Mouse (Mus musculus) hindbrain, embryonic 13.5 days (tissue): Measurements from ENCODE around the gene Rhou. TPM values are rescaled to one million over a fixed set of nuclear protein-coding genes. Genes with fewer than 3 reads are reported as not detected.
"Not testable (repeated sequence)": the region's sequence is repeated elsewhere in the genome, so short reads cannot be mapped to it uniquely, and the experiment has no call there.

Experiments used
- ATAC-seq: fragments of 200-750 bp; cut with Nextera tagmentation; 2 replicates; pipeline ENCODE4 v1.8.0; 2017; ENCODE audit warnings: moderate TSS enrichment; ENCODE audit not compliant: low FRiP score
- H3K27ac ChIP-seq: fragments of 300-500 bp; sonication (generic); 2 replicates; pipeline ENCODE4 v1.5.1; 2015; ENCODE audit warnings: inconsistent platforms, mild to moderate bottlenecking, moderate library complexity
- H3K27me3 ChIP-seq: fragments of 300-500 bp; sonication (generic); 2 replicates; pipeline ENCODE4 v1.6.1; 2015; ENCODE audit warnings: mild to moderate bottlenecking, inconsistent platforms
- H3K36me3 ChIP-seq: fragments of 300-500 bp; sonication (generic); 2 replicates; pipeline ENCODE4 v1.6.1; 2015; ENCODE audit warnings: mild to moderate bottlenecking, inconsistent platforms
- H3K4me1 ChIP-seq: fragments of 300-500 bp; sonication (generic); replicated peaks from 2 replicates; pipeline ENCODE4 v1.6.1; 2015; ENCODE audit warnings: inconsistent platforms
- H3K4me2 ChIP-seq: fragments of 300-500 bp; sonication (generic); 2 replicates; pipeline ENCODE4 v1.6.1; 2015; ENCODE audit warnings: inconsistent platforms, mild to moderate bottlenecking, moderate library complexity
- H3K4me3 ChIP-seq: fragments of 300-500 bp; sonication (generic); 2 replicates; pipeline ENCODE4 v1.5.1; 2015; ENCODE audit warnings: mild to moderate bottlenecking, inconsistent platforms
- H3K9ac ChIP-seq: fragments of 300-500 bp; sonication (generic); 2 replicates; pipeline ENCODE4 v1.6.1; 2015; ENCODE audit warnings: mild to moderate bottlenecking, inconsistent platforms
- H3K9me3 ChIP-seq: fragments of 300-500 bp; sonication (generic); 2 replicates; pipeline ENCODE4 v1.6.1; 2016; ENCODE audit warnings: inconsistent platforms
- WGBS: fragments of 180-500 bp; shearing (Covaris S2); methylation state at CpG from one replicate; pipeline ENCODE4 v1.1.7; 2015; 5-methylcytosine and 5-hydroxymethylcytosine counted together
- polyA plus RNA-seq: library from polyadenylated mRNA; unstranded; fragments of >200 nt; fragmentation: Nextera tagmentation; extraction: Ambion mirVana; gene quantifications from 2 replicates; pipeline ENCODE4 v1.2.1, GENCODE M21; 2015

Gene Rhou
- polyA plus RNA-seq, 1 experiment from 2014 or later = 11.3 TPM

- not testable (repeated sequence) for H3K9ac ChIP-seq, H3K9me3 ChIP-seq, H3K4me2 ChIP-seq, H3K27ac ChIP-seq, H3K4me3 ChIP-seq, ATAC-seq, H3K36me3 ChIP-seq
- H3K4me1 ChIP-seq = peaks cover 24% of the 10 kb centered on the region
- WGBS = 63% methylated on average over 3 of the region's 3 CpGs
- peaks cover 28% of the 10 kb centered on the region for H3K27me3 ChIP-seq
These were observed 22.0 kb upstream of the Rhou start for GRCm38 (mm10) chr8:123631746-123632145.

DNA sequence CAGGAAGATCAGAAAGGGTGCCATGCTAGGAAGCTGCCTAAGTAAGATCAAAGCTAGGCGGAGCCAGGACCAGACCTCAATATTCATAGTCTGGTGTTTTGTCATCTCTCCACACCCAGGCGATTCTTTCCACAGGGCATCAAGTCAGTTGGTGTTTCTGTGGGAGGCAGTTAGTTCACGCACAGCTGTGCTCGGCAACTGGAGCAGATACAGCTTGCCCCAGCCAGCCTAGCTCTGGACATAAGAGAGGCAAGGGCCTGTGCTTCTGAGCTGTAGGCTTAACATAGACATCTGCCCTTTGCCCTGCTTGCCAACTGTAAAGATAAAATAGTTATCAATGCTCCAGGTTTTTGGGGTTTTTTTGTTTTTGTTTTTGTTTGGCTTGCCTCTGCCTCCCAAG lies 21.5 kb upstream of the Rhou start:
- Histone ChIP-seq H3K4me3 (no peak overlapping the region), H3K36me3 (no peaks in the 10 kb centered on the region), H3K27me3 (peaks cover 24% of the 10 kb centered on the region), H3K9me3 (no peaks in the 10 kb centered on the region), H3K9ac (no peak overlapping the region), H3K4me1 (peaks cover 24% of the 10 kb centered on the region), H3K27ac (no peak overlapping the region), H3K4me2 (no peak overlapping the region)
- no peak for ATAC-seq
- 84% methylated on average over 4 of the region's 4 CpGs for WGBS

GRCm38 (mm10) chr8:123633801-123634200 lies 19.9 kb upstream of the Rhou start:
- H3K27ac ChIP-seq = no peak overlapping the region
- WGBS = 72% methylated on average over 7 of the region's 7 CpGs

DNA sequence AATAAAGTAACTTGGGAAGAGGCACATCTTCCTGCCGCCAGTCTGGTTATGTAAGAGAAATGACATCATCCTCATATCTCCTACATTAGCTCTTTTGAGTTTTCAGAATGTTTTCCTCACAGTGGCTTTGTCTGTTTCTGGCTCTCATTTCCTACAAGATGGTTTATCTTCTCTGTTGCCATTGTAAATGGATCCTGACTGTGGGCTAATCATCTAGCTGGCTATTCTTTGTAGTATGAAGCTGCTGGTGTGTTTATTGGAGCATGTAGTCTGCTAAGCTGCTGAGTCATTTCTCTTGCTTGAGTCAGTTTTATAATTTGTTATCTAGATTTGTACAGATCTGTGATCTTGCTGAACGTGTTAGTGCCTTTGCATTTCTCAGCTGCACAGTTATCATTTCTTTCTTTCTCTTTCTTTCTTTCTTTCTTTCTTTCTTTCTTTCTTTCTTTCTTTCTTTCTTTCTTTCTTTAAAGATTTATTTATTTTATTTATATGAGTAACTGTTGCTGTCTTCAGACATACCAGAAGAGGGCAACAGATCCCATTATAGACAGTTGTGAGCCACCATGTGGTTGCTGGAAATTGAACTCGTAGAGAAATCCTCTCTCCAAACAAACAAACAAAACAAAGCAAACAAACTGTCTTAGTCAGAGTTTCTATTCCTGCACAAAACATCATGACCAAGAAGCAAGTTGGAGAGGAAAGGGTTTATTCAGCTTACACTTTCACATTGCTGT lies 19.2 kb upstream of the Rhou start:
- no peak overlapping the region for H3K9ac ChIP-seq
- H3K4me1 ChIP-seq = peaks cover 10% of the 10 kb centered on the region; the same call in 1 of the 2 replicates
- H3K36me3 ChIP-seq = no peaks in the 10 kb centered on the region
- 52% methylated on average over 3 of the region's 3 CpGs for WGBS
- no peak for ATAC-seq
- H3K9me3 ChIP-seq = no peaks in the 10 kb centered on the region
- no peak overlapping the region for H3K27ac ChIP-seq
- H3K4me3 ChIP-seq = no peak overlapping the region
- H3K27me3 ChIP-seq = peaks cover 9% of the 10 kb centered on the region; the same call in 1 of the 2 replicates
- H3K4me2 ChIP-seq = no peak overlapping the region

More at GRCm38 (mm10) chr8:123633801-123634200, 19.9 kb upstream of the Rhou start:
- H3K9ac ChIP-seq = no peak overlapping the region
- H3K27me3 ChIP-seq = peaks cover 13% of the 10 kb centered on the region
- no peak overlapping the region for H3K4me2 ChIP-seq
- no peaks in the 10 kb centered on the region for H3K36me3 ChIP-seq
- H3K9me3 ChIP-seq = no peaks in the 10 kb centered on the region
- peaks cover 17% of the 10 kb centered on the region for H3K4me1 ChIP-seq
- H3K4me3 ChIP-seq = no peak overlapping the region
- ATAC-seq = no peak

DNA sequence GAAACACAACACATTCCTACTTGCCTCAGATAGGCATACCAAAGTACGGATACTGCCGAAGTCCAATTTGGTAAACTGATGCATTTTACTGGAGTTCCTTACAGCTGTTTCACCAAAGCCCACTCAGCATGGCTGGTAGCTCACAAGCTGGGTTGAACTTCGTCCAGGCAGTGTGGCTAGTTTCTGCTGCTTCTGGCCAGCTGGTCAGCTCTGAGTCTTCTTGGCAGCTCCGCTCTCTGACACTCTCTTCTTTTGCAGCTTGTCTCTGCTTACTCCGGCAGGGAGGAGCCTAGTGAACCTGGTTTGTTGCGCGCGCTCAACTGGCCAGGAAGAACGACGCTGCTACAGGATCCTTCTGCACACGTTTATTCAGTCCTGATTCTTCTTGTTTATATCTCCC lies 18.1 kb upstream of the Rhou start:
- H3K4me3 ChIP-seq = no peak overlapping the region
- 85% methylated on average over 11 of the region's 11 CpGs for WGBS
- H3K27ac ChIP-seq = no peak overlapping the region
- ATAC-seq = no peak
- H3K9me3 ChIP-seq = no peaks in the 10 kb centered on the region
- no peak overlapping the region for H3K9ac ChIP-seq
- peaks cover 4% of the 10 kb centered on the region; the same call in 1 of the 2 replicates for H3K4me1 ChIP-seq
- H3K27me3 ChIP-seq = peaks cover 11% of the 10 kb centered on the region; the same call in 1 of the 2 replicates
- H3K36me3 ChIP-seq = no peaks in the 10 kb centered on the region
- no peak overlapping the region for H3K4me2 ChIP-seq

DNA sequence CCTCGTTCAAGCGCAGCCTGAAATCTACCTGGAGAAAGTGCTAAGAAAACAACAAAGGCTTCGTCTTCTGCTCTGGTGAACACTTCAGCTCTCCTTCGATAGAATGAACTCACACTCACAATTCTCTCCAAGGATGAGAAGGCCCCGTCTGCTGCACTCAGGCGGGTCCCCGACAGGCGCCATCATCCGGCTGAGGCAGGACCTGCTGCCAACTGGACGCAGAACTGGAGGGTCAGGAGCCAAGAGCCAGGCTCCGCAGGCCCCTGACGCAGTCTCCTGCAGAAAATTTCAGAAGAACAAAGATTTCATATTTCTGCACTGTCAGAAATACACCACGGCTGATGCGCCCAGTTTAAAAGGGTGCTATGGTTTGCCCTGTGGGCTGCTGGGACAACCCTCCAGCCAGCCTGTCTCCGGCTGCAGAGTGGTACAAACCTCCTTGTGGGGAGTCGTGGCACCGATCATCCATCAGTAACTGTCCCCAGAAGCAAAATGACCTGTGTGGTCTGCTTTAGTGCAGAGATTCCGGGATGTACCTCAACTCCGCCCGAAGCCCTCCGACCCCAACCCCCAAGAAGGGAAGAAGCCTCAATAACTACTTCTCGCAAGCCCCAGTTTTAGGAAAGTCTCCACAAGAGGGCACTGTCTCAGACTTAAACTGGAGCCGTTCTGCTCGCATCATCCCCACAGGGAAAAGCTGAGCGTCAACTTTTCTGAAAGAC lies 10.2 kb upstream of the Rhou start:
- Histone ChIP-seq H3K4me3 (peak overlapping the region; percentile 20), H3K9me3 (no peaks in the 10 kb centered on the region), H3K9ac (peak overlapping the region; percentile 49; the same call in 1 of the 2 replicates), H3K4me2 (peak overlapping the region; percentile 49), H3K36me3 (no peaks in the 10 kb centered on the region), H3K27me3 (peaks cover 27% of the 10 kb centered on the region), H3K4me1 (peaks cover 4% of the 10 kb centered on the region; the same call in 1 of the 2 replicates), H3K27ac (no peak overlapping the region)
- 14% methylated on average over 25 of the region's 25 CpGs for WGBS
- no peak for ATAC-seq

DNA sequence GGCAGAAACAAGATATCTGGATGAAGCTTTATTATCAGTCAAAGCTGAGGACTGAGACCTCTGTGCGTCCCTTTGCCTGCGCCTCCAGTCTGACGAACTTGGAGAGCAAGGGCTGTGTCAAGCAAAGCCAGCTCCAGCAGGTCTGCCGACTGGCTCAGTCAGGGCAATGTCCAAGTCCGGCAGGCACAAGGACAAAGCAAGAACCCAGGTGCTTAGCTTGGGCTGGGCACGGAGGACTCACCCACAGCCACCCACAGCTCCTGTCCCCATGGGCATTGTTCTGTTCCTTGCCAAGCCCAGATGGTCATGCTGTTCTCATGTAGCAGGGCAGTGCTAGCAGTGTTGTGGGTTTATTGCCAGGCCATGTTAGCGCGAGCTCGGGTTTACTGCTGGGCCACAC lies 8.5 kb upstream of the Rhou start:
- WGBS = 79% methylated on average over 9 of the region's 9 CpGs

DNA sequence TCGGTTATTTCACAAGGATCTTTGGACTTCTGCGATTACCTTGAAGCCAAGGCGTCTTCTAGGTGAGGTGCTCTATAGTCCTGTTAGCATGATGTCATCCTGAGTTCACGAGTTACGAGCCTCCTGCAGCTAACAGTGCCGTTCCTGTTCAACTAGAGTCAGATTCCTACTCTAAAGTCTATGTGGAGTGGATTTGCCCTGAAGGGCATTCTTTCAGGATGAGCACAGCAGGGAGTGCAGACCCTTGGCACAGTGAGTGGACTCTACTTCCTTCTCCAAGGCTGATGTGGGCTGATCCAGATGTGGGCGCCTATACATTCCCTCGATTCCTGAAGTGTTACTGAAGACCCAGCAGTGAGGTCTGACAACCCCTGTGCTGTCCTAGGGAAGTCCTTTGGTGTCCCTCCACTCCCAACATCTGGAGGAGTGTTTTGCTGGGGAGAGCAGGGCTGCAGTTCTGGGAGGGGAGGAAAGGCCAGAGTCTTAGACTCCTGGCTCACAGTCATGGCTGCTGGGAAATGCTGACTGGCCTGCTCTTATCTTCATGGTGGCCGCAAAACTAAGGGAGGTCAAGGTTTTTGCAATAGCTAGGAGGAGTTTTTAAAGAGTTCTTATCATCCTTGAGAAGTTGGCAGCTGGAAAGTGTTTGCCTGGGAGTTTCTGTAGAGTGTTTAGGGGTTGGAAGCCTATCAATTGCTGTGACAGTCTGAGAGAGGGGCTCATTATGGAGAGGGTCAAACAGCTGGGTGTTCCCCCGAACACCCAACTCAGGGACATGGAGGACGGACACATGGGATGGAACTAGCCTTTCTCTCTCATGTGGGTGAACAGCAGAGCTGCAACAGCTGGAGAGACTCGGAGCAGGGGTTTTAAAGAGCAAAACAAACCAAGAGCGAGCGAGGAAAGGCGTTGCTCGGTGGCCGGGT lies 5.2 kb upstream of the Rhou start:
- 81% methylated on average over 17 of the region's 17 CpGs for WGBS
- H3K4me1 ChIP-seq = peaks cover 7% of the 10 kb centered on the region; the same call in 1 of the 2 replicates

More for the DNA sequence above, 8.5 kb upstream of the Rhou start:
- ATAC-seq = no peak
- Histone ChIP-seq H3K4me3 (no peak overlapping the region), H3K36me3 (no peaks in the 10 kb centered on the region), H3K27ac (no peak overlapping the region), H3K9me3 (no peaks in the 10 kb centered on the region), H3K9ac (no peak overlapping the region), H3K4me1 (peaks cover 4% of the 10 kb centered on the region; the same call in 1 of the 2 replicates), H3K27me3 (peaks cover 27% of the 10 kb centered on the region), H3K4me2 (no peak overlapping the region)

GRCm38 (mm10) chr8:123649483-123649882 lies 4.2 kb upstream of the Rhou start:
- no peak overlapping the region for H3K27ac ChIP-seq
- no peak overlapping the region for H3K4me3 ChIP-seq
- WGBS = 90% methylated on average over 12 of the region's 12 CpGs
- 0 out of 2 replicates have a peak, but pooled peaks cover 5% of the 10 kb centered on the region for H3K27me3 ChIP-seq
- H3K9ac ChIP-seq = no peak overlapping the region
- ATAC-seq = no peak
- no peaks in the 10 kb centered on the region for H3K36me3 ChIP-seq
- H3K4me2 ChIP-seq = no peak overlapping the region
- peaks cover 6% of the 10 kb centered on the region; the same call in 1 of the 2 replicates for H3K4me1 ChIP-seq
- H3K9me3 ChIP-seq = no peaks in the 10 kb centered on the region

More for the DNA sequence above, 5.2 kb upstream of the Rhou start:
- Histone ChIP-seq H3K4me3 (no peak overlapping the region), H3K4me2 (no peak overlapping the region), H3K9ac (no peak overlapping the region), H3K36me3 (no peaks in the 10 kb centered on the region), H3K9me3 (no peaks in the 10 kb centered on the region), H3K27me3 (peaks cover 11% of the 10 kb centered on the region; the same call in 1 of the 2 replicates), H3K27ac (no peak overlapping the region)
- ATAC-seq = no peak

DNA sequence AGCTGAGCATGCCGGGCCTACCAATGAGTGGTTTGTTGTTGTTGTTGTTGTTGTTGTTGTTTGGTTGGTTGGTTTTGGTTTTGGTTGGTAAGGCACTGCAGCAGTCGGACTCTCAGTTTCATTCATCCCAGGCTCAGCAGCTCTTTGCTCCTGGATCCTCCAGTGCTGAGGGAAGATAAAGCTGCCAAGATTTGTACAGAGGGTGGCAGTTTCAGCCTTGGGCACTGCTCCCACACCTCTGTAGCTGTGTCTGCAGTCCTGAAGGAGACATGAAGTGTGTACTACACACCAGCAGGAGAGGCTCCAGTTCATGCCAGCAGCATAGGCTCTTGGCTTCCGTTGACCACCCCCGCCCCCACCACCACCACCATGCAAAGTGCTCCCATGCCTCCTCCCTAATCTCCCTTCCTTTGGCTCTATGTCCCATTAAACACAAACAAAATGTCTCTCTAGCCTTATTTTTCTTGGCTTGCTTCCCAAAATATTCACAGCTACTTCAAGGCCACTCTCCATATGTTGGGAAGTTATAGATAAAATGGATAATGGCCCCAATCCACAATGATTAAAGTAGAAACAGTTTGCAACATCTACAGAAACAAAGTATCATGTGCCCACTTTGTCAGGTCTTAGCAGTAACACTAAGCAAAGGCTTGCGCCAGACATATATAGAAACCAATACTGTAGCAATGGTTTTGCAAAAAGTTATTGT lies 2.2 kb upstream of the Rhou start:
- Histone ChIP-seq H3K4me1 (peaks cover 24% of the 10 kb centered on the region), H3K27ac (no peak overlapping the region), H3K9me3 (no peaks in the 10 kb centered on the region), H3K4me3 (no peak overlapping the region), H3K27me3 (0 out of 2 replicates have a peak, but pooled peaks cover 1% of the 10 kb centered on the region), H3K9ac (no peak overlapping the region), H3K4me2 (no peak overlapping the region), H3K36me3 (peaks cover 7% of the 10 kb centered on the region; the same call in 1 of the 2 replicates)
- ATAC-seq = no peak
- 86% methylated on average over 5 of the region's 5 CpGs for WGBS

GRCm38 (mm10) chr8:123652641-123653040 lies 1.1 kb upstream of the Rhou start:
- no peaks in the 10 kb centered on the region for H3K9me3 ChIP-seq
- 66% methylated on average over 4 of the region's 4 CpGs for WGBS
- no peak for ATAC-seq

More at GRCm38 (mm10) chr8:123652641-123653040, 1.1 kb upstream of the Rhou start:
- peaks cover 24% of the 10 kb centered on the region for H3K4me1 ChIP-seq
- no peak overlapping the region for H3K4me3 ChIP-seq
- no peaks in the 10 kb centered on the region for H3K27me3 ChIP-seq
- peaks cover 17% of the 10 kb centered on the region for H3K36me3 ChIP-seq
- H3K27ac ChIP-seq = peak overlapping the region; percentile 93
- no peak overlapping the region for H3K9ac ChIP-seq
- H3K4me2 ChIP-seq = no peak overlapping the region
